Mouse (Mus musculus) B cell, adult 67 days (primary cell): ENCODE results near the gene Olfr221. TPM values are rescaled to one million over a fixed set of nuclear protein-coding genes. Genes with fewer than 3 reads are reported as not detected.

Experiments
- total RNA-seq, 2 experiments: library from RNA; stranded (reverse); gene quantifications; 4 replicates each; pipeline ENCODE4 v1.2.4; 2023

Gene Olfr221
- total RNA-seq = not detected

GRCm38 (mm10) chr14:52042359-52042758, at the start of gene Olfr221:
Gene Olfr221, minus strand, starts transcription at chr14:52042459.

GRCm38 (mm10) chr14:52020486-52021137, 21.6 kb downstream of the Olfr221 start, which contains the start of gene Zfp219:
Gene Zfp219, minus strand, starts transcription at chr14:52020733.

GRCm38 (mm10) chr14:52015445-52016100, 26.7 kb downstream of the Olfr221 start, which contains the start of gene Tmem253:
Gene Tmem253, plus strand, starts transcription at chr14:52015658.

DNA sequence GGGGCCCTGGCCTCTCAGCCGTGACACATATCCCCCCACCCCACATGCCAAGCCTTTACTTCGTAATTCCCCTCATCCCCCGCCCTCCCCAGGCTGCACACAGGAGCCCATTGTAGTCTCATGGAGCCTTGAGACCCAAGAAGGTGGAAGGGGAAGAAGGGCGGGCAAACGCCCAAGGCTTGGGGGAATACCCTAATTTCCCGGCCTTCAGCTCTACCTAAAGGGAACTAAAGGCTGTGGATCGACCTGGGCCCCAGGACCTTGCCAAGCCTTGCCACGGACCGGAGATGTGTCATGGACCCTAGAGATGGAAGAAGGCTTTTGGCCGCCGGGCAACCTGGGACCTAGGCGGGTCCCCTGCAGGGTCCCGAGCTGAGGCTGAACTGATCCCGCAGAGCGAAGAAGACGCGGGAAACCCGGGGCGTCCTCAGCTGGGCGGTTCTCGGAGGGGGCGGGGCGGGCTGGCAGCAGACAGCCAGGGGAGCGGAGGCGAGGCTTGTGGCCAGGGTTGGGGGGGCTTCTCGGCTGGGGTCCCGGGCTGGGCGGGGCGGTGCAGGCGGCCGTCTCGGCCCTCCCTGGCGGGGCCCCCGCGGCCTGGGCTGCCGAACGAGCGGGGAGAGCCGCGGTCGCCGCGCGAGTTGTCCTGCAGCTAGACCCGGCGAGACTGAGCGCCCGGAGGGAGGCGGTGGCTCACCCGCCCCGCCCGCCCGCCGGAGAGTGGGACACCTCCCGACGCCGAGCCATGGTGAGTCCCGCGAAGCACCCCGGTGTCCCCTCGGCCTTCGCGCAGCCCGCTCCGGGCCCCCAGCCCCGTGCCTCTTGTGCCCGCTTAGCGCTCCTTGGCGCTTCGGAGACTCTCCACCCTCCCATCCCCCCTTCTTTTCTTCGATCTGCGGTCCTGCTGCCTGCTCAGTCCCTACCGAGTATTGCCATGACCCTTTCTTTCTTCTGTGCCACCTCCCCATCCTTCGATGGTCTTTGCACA, 57.7 kb downstream of the Olfr221 start, which contains the start of gene Arhgef40:
TSS of gene Arhgef40 (plus strand) at position 473 of the 985 bp plus-strand sequence.

Other genes starting within 250 kb of the Olfr221 start
- gene AY358078, start 242.4 kb downstream of the Olfr221 start, total RNA-seq = not detected
- not detected for gene Ear6, start 188.8 kb downstream of the Olfr221 start, total RNA-seq
- gene Mettl17, start 157.6 kb downstream of the Olfr221 start, total RNA-seq = 10 to 100 TPM; 54.9 to 75.6 TPM
- gene Slc39a2, start 149.6 kb downstream of the Olfr221 start, total RNA-seq = 1 to 10 TPM in 1 of 2 experiments, under 1 TPM in 1; 0.92 to 1.5 TPM
- gene Ndrg2, start 128.3 kb downstream of the Olfr221 start, total RNA-seq = not detected
- gene Tppp2, start 124.0 kb downstream of the Olfr221 start, total RNA-seq = not detected
- not detected for gene Rnase13, start 119.7 kb downstream of the Olfr221 start, total RNA-seq
- under 1 TPM; 0.74 to 0.93 TPM for gene Arhgef40, start 57.7 kb downstream of the Olfr221 start, total RNA-seq
- 1 to 10 TPM in 1 of 2 experiments, not detected in 1; 1.4 TPM for gene Tmem253, start 26.8 kb downstream of the Olfr221 start, total RNA-seq
- gene Zfp219, start 21.7 kb downstream of the Olfr221 start, total RNA-seq = 10 to 100 TPM; 10.5 to 15.3 TPM
- gene Hnrnpc, start 61.6 kb upstream of the Olfr221 start, total RNA-seq = 100 to 1,000 TPM; 383 to 402 TPM
- gene Rpgrip1, start 68.2 kb upstream of the Olfr221 start, total RNA-seq = 10 to 100 TPM; 43.9 to 52.4 TPM
- gene Supt16, start 155.0 kb upstream of the Olfr221 start, total RNA-seq = 10 to 100 TPM; 74.7 to 77.2 TPM
- 100 to 1,000 TPM; 291 to 342 TPM for gene Chd8, start 215.3 kb upstream of the Olfr221 start, total RNA-seq
- 100 to 1,000 TPM; 110 to 120 TPM for gene Tox4, start 236.7 kb upstream of the Olfr221 start, total RNA-seq
- 10 to 100 TPM; 16.8 to 21.7 TPM for gene Rab2b, start 237.1 kb upstream of the Olfr221 start, total RNA-seq